Mouse (Mus musculus) thymus, postnatal 10 days (tissue): ENCODE data around the gene Map4k3.
"Not testable (repeated sequence)": the region's sequence is repeated elsewhere in the genome, so short reads cannot be mapped to it uniquely, and the experiment has no call there.

ENCODE experiments used
- DNase-seq, 2 experiments: peaks; one replicate each; pipeline ENCODE4 v3.0.0; 2021; ENCODE audit warnings: low spot score in 2 of 2

The Map4k3 gene

GRCm38 (mm10) chr17:80728062-80728858 lies at the start of gene Map4k3:
TSS of gene Map4k3 (minus strand) at chr17:80728485.
- DNase-seq: peak; percentile 68 to 82

GRCm38 (mm10) chr17:80777581-80777980 lies 49.3 kb upstream of the Map4k3 start:
- DNase-seq: no peak

- no peak for DNase-seq
Observed at GRCm38 (mm10) chr17:80775178-80775788, 47.0 kb upstream of the Map4k3 start.

GRCm38 (mm10) chr17:80772545-80773453 lies 44.5 kb upstream of the Map4k3 start:
- peak; percentile 4 to 17 for DNase-seq

- no peak for DNase-seq
Observed at GRCm38 (mm10) chr17:80770065-80770464, 41.8 kb upstream of the Map4k3 start.

- no peak for DNase-seq
Observed at GRCm38 (mm10) chr17:80765204-80765603, 36.9 kb upstream of the Map4k3 start.

GRCm38 (mm10) chr17:80763065-80763681 lies 34.9 kb upstream of the Map4k3 start:
- no peak for DNase-seq

GRCm38 (mm10) chr17:80762391-80763040 lies 34.2 kb upstream of the Map4k3 start:
- DNase-seq: peak in 1 of 2 experiments; percentile 19

GRCm38 (mm10) chr17:80761191-80761590 lies 32.9 kb upstream of the Map4k3 start:
- not testable (repeated sequence) for DNase-seq

- no peak for DNase-seq
Observed at GRCm38 (mm10) chr17:80760344-80761145, 32.3 kb upstream of the Map4k3 start.

GRCm38 (mm10) chr17:80756043-80756442 lies 27.8 kb upstream of the Map4k3 start:
- DNase-seq: no peak

- DNase-seq: no peak
Observed at GRCm38 (mm10) chr17:80755076-80755871, 27.0 kb upstream of the Map4k3 start.

GRCm38 (mm10) chr17:80754589-80754988 lies 26.3 kb upstream of the Map4k3 start:
- no peak for DNase-seq

GRCm38 (mm10) chr17:80752466-80752865 lies 24.2 kb upstream of the Map4k3 start:
- no peak for DNase-seq

GRCm38 (mm10) chr17:80739421-80739820 lies 11.1 kb upstream of the Map4k3 start:
- no peak for DNase-seq

GRCm38 (mm10) chr17:80734700-80735099 lies 6.4 kb upstream of the Map4k3 start:
- DNase-seq: no peak

- no peak for DNase-seq
Observed at GRCm38 (mm10) chr17:80733121-80733800, 5.0 kb upstream of the Map4k3 start.

GRCm38 (mm10) chr17:80732256-80732655 lies 4.0 kb upstream of the Map4k3 start:
- no peak for DNase-seq

GRCm38 (mm10) chr17:80730283-80730682 lies 2.0 kb upstream of the Map4k3 start:
- not testable (repeated sequence) for DNase-seq
